Mouse (Mus musculus) lung, adult 2 months (tissue): ENCODE data around the gene Gm20388.
A peak's percentile ranks its signal among the peaks of the same experiment; 100 is the strongest.

Source experiments
- CTCF ChIP-seq: fragments of 200-500 bp; IDR thresholded peaks from 2 replicates; pipeline ENCODE4 v1.5.1; 2011; ENCODE audit warnings: mild to moderate bottlenecking, low read length, control low read depth; ENCODE audit not compliant: insufficient read depth
- POLR2A ChIP-seq: fragments of 200-500 bp; IDR thresholded peaks from 2 replicates; pipeline ENCODE4 v1.6.1; 2011; ENCODE audit warnings: low read depth, mild to moderate bottlenecking, control low read depth, low read length, borderline replicate concordance; ENCODE audit errors: extremely low read depth

DNA sequence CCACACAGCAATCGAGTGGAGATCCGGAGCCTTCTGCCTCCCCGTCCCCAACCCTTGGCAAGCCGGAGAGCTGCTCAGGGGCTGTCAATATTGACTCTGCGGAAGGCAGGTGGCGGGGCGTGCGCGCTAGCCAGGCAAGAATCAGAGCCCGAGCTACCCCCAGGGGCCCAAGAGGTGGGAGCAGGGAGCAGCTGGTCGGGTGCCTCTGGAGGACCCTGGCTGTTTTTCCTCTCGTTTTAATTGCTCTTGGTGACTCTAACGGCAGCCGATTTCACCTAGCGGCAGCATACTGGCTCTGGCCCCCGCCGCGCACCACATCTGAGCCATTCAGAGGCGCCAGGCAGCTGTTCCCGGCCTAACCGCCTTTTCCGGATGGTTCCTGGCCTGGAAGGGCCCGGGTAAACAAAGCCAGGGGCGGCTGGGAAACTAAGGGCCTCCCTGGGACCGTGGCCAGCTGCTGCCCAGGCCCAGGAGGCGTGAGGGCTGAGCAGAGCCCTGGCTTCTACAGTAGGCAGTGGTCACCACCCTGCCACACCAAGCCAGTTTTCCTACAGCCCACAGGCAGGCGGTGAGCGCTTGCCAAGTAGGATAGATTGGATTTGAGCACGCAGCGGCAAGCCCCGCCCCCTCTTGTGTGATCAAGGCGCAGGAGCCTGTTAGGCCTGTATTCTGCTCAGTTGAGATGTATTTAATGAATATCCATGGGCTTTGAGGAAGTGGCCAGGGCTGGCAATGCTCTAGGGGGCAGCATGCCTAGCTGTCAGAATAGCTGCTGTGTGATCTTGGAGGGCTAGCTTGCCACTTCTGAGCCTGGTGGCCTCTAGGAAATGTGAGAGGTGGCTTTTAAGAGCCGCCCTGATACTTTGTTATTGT, 506.1 kb downstream of the Gm20388 start:
- peak; percentile 56 for TF ChIP-seq CTCF
- TF ChIP-seq POLR2A, result peak; percentile 47; the same call in 1 of the 2 replicates
